Mouse (Mus musculus): ENCODE data around the gene Lrrk1. TPM values are rescaled to one million over a fixed set of nuclear protein-coding genes. Genes with fewer than 3 reads are reported as not detected.

The Lrrk1 gene
- polyA plus RNA-seq, 1 experiment from 2014 or later = 16.7 TPM

DNA sequence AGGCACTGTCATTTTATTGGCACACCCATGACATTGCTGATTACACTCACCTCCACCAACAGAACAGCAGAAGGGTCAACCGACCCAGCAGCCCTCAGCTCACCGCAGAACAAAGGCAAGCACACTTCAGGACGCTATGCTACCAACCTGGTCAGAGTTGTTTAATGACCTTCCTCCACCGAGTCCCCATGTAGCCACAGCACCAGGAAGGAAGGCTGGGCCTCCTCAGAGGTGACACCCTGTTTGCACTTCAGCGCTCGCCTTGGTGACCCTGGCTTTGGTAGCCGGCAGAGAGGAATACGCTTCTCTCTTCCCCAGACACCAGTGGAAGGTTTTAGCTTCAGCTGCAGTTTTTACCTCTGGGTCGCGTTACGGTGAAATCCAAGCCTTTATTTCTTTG, 38.5 kb downstream of the Lrrk1 start:
- Histone ChIP-seq H3K9me3 (ENCODE audit: low read length) (no peaks in the 10 kb centered on the region), H3K27ac (ENCODE audit: low read length) (no peak overlapping the region), H3K9ac (replicated peaks; ENCODE audit: low read length) (no peak overlapping the region), H3K4me2 (replicated peaks; ENCODE audit: low read depth, low read length) (no peak overlapping the region), H3K4me1 (ENCODE audit: insufficient read depth, low read length) (peaks cover 14% of the 10 kb centered on the region), H3K4me3 (ENCODE audit: low read length) (no peak overlapping the region), H3K36me3 (ENCODE audit: insufficient read depth, low read length) (no peaks in the 10 kb centered on the region), H3K27me3 (ENCODE audit: insufficient read depth, low read length) (no peaks in the 10 kb centered on the region)
- ATAC-seq (ENCODE audit: low FRiP score, low TSS enrichment) = no peak
- 25% methylated on average over 11 of the region's 11 CpGs for WGBS

DNA sequence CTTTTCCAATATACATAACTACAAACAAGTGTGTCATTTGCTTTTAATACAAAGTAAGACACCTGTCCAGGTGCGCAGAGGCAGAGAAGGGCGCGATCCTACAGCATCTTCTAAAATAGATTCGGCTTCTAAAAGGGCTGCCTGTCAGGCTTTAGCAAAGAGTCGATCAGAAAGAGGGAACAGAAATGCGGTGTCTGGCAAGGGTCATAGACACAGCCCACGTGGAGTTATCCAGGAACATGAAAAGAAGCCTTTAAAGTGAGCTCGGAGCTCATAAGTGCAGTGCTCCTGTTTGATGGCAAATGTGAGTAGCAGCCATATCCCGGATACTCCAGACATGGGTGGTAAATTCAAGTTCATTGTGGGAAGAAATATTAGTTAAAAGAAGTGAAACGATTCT, 39.6 kb downstream of the Lrrk1 start:
- ATAC-seq (ENCODE audit: low FRiP score, low TSS enrichment) = no peak
- H3K4me3 ChIP-seq (ENCODE audit: low read length) = no peak overlapping the region
- H3K36me3 ChIP-seq (ENCODE audit: insufficient read depth, low read length) = no peaks in the 10 kb centered on the region
- H3K27ac ChIP-seq (ENCODE audit: low read length) = no peak overlapping the region
- peaks cover 14% of the 10 kb centered on the region for H3K4me1 ChIP-seq (ENCODE audit: insufficient read depth, low read length)
- 81% methylated on average over 10 of the region's 10 CpGs for WGBS
- H3K9ac ChIP-seq (replicated peaks; ENCODE audit: low read length) = no peak overlapping the region
- H3K9me3 ChIP-seq (ENCODE audit: low read length) = no peaks in the 10 kb centered on the region
- no peaks in the 10 kb centered on the region for H3K27me3 ChIP-seq (ENCODE audit: insufficient read depth, low read length)
- no peak overlapping the region for H3K4me2 ChIP-seq (replicated peaks; ENCODE audit: low read depth, low read length)

DNA sequence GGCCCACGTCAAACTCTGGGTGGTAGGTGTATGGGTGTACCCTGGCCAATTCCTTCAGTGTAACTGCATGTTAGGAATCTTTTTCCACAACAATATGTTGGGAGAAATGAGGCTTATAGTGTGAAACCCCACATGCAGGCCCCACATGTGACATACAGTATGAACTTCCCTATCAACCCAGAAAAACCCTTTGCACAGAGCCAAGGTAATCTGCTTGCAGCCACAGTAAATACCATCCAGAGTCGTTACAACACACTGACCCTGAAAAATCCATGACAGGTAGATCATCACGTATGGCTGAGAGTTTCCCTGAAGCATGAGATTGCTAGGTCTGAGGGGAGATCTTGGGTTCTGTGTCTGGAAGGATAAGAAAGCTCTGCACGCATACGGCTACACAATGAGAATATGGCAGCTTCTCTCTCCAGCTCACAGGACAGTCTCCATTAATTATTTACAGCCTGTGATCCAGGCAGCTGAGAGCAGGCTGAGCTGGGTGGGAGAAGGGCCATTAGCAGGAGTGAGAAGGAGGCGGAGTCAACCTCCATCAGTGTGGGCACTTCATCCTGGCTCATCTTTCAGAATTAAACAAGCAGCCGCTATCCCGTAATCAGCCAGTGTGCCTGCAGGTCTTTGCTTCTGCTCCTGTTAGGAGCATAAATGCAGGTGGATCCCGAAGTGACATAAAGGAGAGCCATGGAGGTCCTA, 41.0 kb downstream of the Lrrk1 start:
- 0 out of 2 replicates have a peak overlapping the region, but pooled peaks have one; percentile 15 for H3K4me2 ChIP-seq (replicated peaks; ENCODE audit: low read depth, low read length)
- WGBS = 36% methylated on average over 9 of the region's 9 CpGs
- 0 out of 2 replicates have a peak overlapping the region, but pooled peaks have one; percentile 24 for H3K27ac ChIP-seq (ENCODE audit: low read length)
- peaks cover 14% of the 10 kb centered on the region for H3K4me1 ChIP-seq (ENCODE audit: insufficient read depth, low read length)
- H3K4me3 ChIP-seq (ENCODE audit: low read length) = no peak overlapping the region
- H3K27me3 ChIP-seq (ENCODE audit: insufficient read depth, low read length) = no peaks in the 10 kb centered on the region
- no peaks in the 10 kb centered on the region for H3K9me3 ChIP-seq (ENCODE audit: low read length)
- no peak overlapping the region for H3K9ac ChIP-seq (replicated peaks; ENCODE audit: low read length)
- peak; percentile 87 for ATAC-seq (ENCODE audit: low FRiP score, low TSS enrichment)
- H3K36me3 ChIP-seq (ENCODE audit: insufficient read depth, low read length) = no peaks in the 10 kb centered on the region

DNA sequence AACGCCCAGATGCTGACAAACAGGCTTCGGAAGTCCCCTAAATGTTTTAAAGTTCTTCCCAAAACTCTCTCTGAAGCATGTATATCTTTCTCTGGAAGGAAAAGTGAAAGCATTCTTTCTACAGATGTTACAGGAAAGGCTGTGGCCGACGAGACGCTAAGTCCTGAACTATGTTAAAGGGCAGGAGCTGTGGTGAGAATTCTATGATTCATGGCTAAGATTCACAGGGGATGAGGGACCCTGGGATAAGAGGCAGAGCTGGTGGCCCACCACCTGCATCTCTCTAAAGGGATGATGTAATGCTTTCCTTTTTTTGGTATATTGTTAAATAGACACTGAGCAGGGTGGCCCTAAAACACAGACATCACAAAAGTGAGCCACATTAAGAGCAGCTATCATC, 44.8 kb downstream of the Lrrk1 start:
- no peaks in the 10 kb centered on the region for H3K36me3 ChIP-seq (ENCODE audit: insufficient read depth, low read length)
- ATAC-seq (ENCODE audit: low FRiP score, low TSS enrichment) = no peak
- H3K9ac ChIP-seq (replicated peaks; ENCODE audit: low read length) = no peak overlapping the region
- 75% methylated on average over 5 of the region's 5 CpGs for WGBS
- no peak overlapping the region for H3K27ac ChIP-seq (ENCODE audit: low read length)
- peaks cover 19% of the 10 kb centered on the region for H3K4me1 ChIP-seq (ENCODE audit: insufficient read depth, low read length)
- H3K4me2 ChIP-seq (replicated peaks; ENCODE audit: low read depth, low read length) = no peak overlapping the region
- no peak overlapping the region for H3K4me3 ChIP-seq (ENCODE audit: low read length)
- H3K9me3 ChIP-seq (ENCODE audit: low read length) = no peaks in the 10 kb centered on the region
- no peaks in the 10 kb centered on the region for H3K27me3 ChIP-seq (ENCODE audit: insufficient read depth, low read length)

DNA sequence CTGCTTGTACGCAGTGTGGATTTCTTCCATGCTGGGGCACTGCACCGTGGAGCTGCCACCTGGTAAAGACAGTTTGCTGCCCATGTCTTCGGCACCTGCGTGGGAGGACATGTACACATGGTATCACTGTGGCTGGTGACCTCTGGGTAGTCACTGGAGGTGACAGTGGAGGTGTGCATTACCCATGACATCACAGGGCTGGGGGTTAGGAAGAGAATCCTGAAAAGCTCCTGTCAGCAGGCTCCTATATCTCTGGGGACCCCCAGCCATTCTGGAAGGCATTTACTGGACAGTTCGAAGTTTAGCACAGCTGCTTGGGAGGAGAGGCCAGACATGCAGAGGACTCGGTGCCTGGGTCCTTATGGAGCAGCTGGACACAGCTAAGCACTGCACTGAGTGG, 45.3 kb downstream of the Lrrk1 start:
- no peaks in the 10 kb centered on the region for H3K27me3 ChIP-seq (ENCODE audit: insufficient read depth, low read length)
- H3K4me3 ChIP-seq (ENCODE audit: low read length) = no peak overlapping the region
- H3K9me3 ChIP-seq (ENCODE audit: low read length) = no peaks in the 10 kb centered on the region
- H3K27ac ChIP-seq (ENCODE audit: low read length) = no peak overlapping the region
- no peak overlapping the region for H3K9ac ChIP-seq (replicated peaks; ENCODE audit: low read length)
- 67% methylated on average over 6 of the region's 6 CpGs for WGBS
- no peak overlapping the region for H3K4me2 ChIP-seq (replicated peaks; ENCODE audit: low read depth, low read length)
- peaks cover 19% of the 10 kb centered on the region for H3K4me1 ChIP-seq (ENCODE audit: insufficient read depth, low read length)
- ATAC-seq (ENCODE audit: low FRiP score, low TSS enrichment) = no peak
- H3K36me3 ChIP-seq (ENCODE audit: insufficient read depth, low read length) = no peaks in the 10 kb centered on the region

DNA sequence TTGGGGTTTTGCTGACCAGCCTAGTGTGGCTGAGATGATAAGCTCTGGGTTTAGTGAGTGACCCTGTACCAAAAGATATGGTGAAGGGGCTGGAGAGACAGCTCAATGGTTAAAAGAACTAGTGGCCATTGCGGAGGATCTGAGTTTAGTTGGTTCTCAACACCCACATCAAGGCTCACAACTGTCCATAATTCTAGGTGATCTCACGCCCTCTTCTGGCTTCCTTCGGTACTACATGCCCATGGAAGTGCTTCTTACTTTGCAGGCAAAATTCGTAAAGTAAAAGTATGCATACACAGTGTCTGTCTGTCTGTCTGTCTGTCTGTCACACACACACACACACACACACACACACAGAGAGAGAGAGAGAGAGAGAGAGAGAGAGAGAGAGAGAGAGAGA, 45.8 kb downstream of the Lrrk1 start:
- Histone ChIP-seq H3K36me3 (ENCODE audit: insufficient read depth, low read length) (no peaks in the 10 kb centered on the region), H3K9me3 (ENCODE audit: low read length) (no peaks in the 10 kb centered on the region), H3K9ac (replicated peaks; ENCODE audit: low read length) (no peak overlapping the region), H3K4me1 (ENCODE audit: insufficient read depth, low read length) (peaks cover 16% of the 10 kb centered on the region), H3K27me3 (ENCODE audit: insufficient read depth, low read length) (no peaks in the 10 kb centered on the region), H3K4me3 (ENCODE audit: low read length) (no peak overlapping the region), H3K27ac (ENCODE audit: low read length) (no peak overlapping the region), H3K4me2 (replicated peaks; ENCODE audit: low read depth, low read length) (no peak overlapping the region)
- 52% methylated on average over 4 of the region's 4 CpGs for WGBS
- ATAC-seq (ENCODE audit: low FRiP score, low TSS enrichment) = no peak

DNA sequence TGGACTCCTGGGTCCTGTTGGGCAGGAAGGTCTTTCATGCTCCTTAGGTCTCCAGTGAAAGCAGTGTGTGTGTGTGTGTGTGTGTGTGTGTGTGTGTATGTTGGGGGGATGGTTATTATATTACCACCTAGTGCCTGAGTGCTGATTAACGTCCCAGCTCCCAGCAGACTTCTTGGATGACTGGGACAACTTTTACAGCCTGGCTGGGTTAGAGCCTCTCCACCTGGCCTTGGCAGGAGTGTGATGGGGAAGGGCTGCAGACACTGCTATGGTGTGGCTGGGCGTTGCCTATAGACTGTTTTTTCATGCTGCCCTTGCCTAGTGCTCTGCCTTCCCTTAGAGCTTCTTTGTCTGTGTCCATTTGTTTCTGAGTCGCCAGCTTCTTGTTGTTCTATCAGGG, 48.1 kb downstream of the Lrrk1 start:
- 29% methylated on average over 3 of the region's 3 CpGs for WGBS
- Histone ChIP-seq H3K4me1 (ENCODE audit: insufficient read depth, low read length) (peaks cover 10% of the 10 kb centered on the region), H3K9ac (replicated peaks; ENCODE audit: low read length) (no peak overlapping the region), H3K9me3 (ENCODE audit: low read length) (no peaks in the 10 kb centered on the region), H3K4me2 (replicated peaks; ENCODE audit: low read depth, low read length) (no peak overlapping the region), H3K4me3 (ENCODE audit: low read length) (no peak overlapping the region), H3K27me3 (ENCODE audit: insufficient read depth, low read length) (no peaks in the 10 kb centered on the region), H3K36me3 (ENCODE audit: insufficient read depth, low read length) (0 out of 2 replicates have a peak, but pooled peaks cover under 1% of the 10 kb centered on the region), H3K27ac (ENCODE audit: low read length) (peak overlapping the region; percentile 41)
- peak; percentile 56; the same call in 1 of the 2 replicates for ATAC-seq (ENCODE audit: low FRiP score, low TSS enrichment)

DNA sequence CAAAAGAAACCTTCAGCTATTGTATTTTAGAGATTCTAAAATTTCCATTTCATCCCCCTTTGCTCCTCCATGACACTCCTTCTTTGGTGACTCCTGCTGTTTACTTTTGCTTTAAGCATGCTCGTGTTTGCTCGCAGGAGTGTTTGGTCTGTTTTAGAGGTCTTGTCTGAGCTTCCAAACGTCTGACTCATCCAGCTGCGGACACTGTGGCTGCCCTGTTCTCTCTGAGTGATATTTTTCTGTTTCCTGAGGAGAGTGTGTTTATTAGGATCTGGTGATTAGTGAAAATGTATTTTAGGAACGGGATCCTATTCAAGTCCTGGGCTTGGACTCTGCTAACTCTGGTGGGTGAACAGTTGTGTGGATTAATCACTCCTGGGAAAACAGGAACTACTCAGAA, 48.5 kb downstream of the Lrrk1 start:
- Histone ChIP-seq H3K9me3 (ENCODE audit: low read length) (no peaks in the 10 kb centered on the region), H3K36me3 (ENCODE audit: insufficient read depth, low read length) (0 out of 2 replicates have a peak, but pooled peaks cover 4% of the 10 kb centered on the region), H3K4me2 (replicated peaks; ENCODE audit: low read depth, low read length) (no peak overlapping the region), H3K27ac (ENCODE audit: low read length) (peak overlapping the region; percentile 41), H3K9ac (replicated peaks; ENCODE audit: low read length) (no peak overlapping the region), H3K4me3 (ENCODE audit: low read length) (no peak overlapping the region), H3K4me1 (ENCODE audit: insufficient read depth, low read length) (peaks cover 10% of the 10 kb centered on the region), H3K27me3 (ENCODE audit: insufficient read depth, low read length) (no peaks in the 10 kb centered on the region)
- ATAC-seq (ENCODE audit: low FRiP score, low TSS enrichment) = no peak
- 17% methylated on average over 5 of the region's 5 CpGs for WGBS

DNA sequence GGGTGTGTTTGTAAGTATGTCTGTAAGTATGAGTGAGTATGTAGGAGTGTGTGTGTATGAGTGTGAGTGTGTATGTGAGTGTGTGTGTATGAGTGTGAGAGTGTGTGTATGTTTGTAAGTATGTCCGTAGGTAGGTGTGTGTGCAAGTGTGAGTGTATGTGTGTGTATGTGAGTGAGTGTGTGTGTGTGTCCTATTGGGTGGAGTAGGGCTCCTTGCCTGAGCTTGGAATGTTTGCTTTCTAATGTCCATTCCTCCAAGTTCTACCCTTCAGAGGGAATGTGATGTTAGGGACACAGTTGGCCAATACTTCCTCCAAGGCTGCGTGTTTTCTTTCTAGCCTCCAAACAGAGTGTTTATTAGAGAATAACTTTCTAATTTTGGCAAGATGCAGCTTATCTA, 51.2 kb downstream of the Lrrk1 start:
- H3K27ac ChIP-seq (ENCODE audit: low read length) = no peak overlapping the region
- ATAC-seq (ENCODE audit: low FRiP score, low TSS enrichment) = no peak
- H3K4me1 ChIP-seq (ENCODE audit: insufficient read depth, low read length) = peaks cover 10% of the 10 kb centered on the region
- peaks cover 21% of the 10 kb centered on the region; the same call in 1 of the 2 replicates for H3K36me3 ChIP-seq (ENCODE audit: insufficient read depth, low read length)
- no peak overlapping the region for H3K4me3 ChIP-seq (ENCODE audit: low read length)
- H3K27me3 ChIP-seq (ENCODE audit: insufficient read depth, low read length) = no peaks in the 10 kb centered on the region
- WGBS = 81% methylated on average over 2 of the region's 2 CpGs
- H3K9me3 ChIP-seq (ENCODE audit: low read length) = no peaks in the 10 kb centered on the region
- no peak overlapping the region for H3K9ac ChIP-seq (replicated peaks; ENCODE audit: low read length)
- no peak overlapping the region for H3K4me2 ChIP-seq (replicated peaks; ENCODE audit: low read depth, low read length)

DNA sequence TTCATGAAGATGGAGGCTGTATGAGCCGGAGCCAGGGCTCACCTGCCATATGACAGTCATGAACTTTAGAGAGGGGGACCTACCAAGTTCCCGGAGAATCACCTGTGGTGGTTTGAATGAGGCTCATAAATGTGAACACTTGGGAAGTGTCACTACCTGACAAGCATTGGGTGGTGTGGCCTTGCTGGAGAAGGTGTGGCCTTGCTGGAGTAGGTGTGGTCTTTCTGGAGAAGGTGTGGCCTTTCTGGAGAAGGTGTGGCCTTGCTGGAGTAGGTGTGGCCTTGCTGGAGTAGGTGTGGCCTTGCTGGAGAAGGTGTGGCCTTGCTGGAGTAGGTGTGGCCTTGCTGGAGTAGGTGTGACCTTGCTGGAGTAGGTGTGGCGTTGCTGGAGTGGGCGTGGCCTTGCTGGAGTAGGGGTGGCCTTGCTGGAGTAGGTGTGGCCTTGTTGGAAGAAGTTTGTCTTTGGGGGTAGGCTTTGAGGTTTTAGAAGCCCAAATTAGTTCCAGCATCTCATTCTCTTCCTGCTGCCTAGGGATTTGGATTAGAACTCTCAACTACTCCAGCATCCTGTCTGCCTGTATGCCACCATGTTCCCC, 54.1 kb downstream of the Lrrk1 start:
- no peak for ATAC-seq (ENCODE audit: low FRiP score, low TSS enrichment)
- Histone ChIP-seq H3K27me3 (ENCODE audit: insufficient read depth, low read length) (no peaks in the 10 kb centered on the region), H3K9me3 (ENCODE audit: low read length) (no peaks in the 10 kb centered on the region), H3K4me3 (ENCODE audit: low read length) (no peak overlapping the region), H3K9ac (replicated peaks; ENCODE audit: low read length) (no peak overlapping the region), H3K27ac (ENCODE audit: low read length) (no peak overlapping the region), H3K4me1 (ENCODE audit: insufficient read depth, low read length) (no peaks in the 10 kb centered on the region), H3K4me2 (replicated peaks; ENCODE audit: low read depth, low read length) (no peak overlapping the region), H3K36me3 (ENCODE audit: insufficient read depth, low read length) (peaks cover 21% of the 10 kb centered on the region; the same call in 1 of the 2 replicates)
- 89% methylated on average over 4 of the region's 4 CpGs for WGBS
